ENCODE assay signal across 13 mouse cellular contexts in the genomic region with DNA sequence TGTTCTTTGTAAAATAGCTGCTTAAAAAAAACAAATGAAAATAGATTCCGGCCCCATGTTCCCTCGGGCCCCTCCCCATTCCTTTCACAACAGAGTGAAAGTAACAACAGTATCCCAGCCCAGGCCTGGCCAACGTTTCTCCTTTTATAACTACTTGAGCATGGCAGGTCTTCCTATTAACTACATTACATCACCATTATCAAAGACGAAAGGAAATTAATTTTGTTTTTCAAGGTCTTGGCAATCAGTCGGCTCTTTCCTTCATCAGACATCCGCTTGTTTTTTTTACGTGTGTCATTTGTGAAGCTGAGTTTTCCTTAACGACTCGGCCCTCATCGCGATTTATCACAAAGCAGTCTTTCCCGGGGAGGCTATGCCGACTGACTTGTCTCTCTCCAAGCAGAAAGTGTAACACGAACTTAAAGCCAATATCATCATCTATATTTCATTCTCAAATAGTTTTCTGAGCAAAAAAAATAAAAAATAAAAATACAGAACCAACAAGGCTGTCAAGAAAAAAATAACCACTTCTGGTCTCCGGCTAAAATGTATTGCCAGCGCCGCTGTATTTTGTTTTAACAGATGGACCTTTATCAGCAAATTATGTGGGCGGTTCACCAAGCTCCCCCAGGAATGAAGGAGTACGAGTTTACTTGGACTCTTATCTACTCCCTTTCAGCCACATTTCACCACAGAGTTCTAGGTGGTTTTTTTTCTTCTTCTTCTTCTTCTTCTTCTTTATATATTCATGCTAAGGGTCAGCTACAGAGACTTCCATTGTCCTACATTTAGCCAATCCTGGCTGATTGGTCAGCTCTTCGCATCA.
DNase-seq lines count a peak whose midpoint lies in the region; ATAC-seq and TF ChIP-seq lines count a peak whose summit lies in the region.
"Had no signal": no experiment of that assay in that cellular context is flagged by ENCODE, and none has a peak within 500 bp of the region (broad histone marks: within the 10 kb centered on the region; RNA-seq: fewer than 3 reads in every experiment).

No protein-coding gene starts in this region.

- peaks cover 4% of the 10 kb centered on the region; the same call in 1 of the 2 replicates for H3K4me1 ChIP-seq in kidney, embryonic 15.5 days
- 0 out of 2 replicates have a peak, but pooled peaks cover 4% of the 10 kb centered on the region for H3K4me1 ChIP-seq in kidney, embryonic 14.5 days (ENCODE audit: control insufficient read depth, insufficient read depth, low read length)
- peaks cover 0 to 18% of the 10 kb centered on the region in 2 experiments; a peak in 3 of 4 replicates for H3K4me1 ChIP-seq in CH12.LX (ENCODE audit: control insufficient read depth in 1 of 2, insufficient read depth in 2 of 2)
- peaks cover 19% of the 10 kb centered on the region for H3K4me1 ChIP-seq in heart, embryonic 12.5 days (replicated peaks)
- H3K4me1 ChIP-seq: forebrain, embryonic 15.5 days had no signal

- H3K79me2 ChIP-seq in CH12.LX (replicated peaks; ENCODE audit: control insufficient read depth, extremely low read depth, insufficient read depth, poor library complexity, severe bottlenecking) = no peaks in the 10 kb centered on the region

- no peaks in the 10 kb centered on the region for H3K9me3 ChIP-seq in kidney, embryonic 15.5 days (replicated peaks)
- peaks cover 5% of the 10 kb centered on the region for H3K9me3 ChIP-seq in kidney, embryonic 14.5 days (ENCODE audit: control insufficient read depth, low read length)
- H3K9me3 ChIP-seq in CH12.LX (replicated peaks; ENCODE audit: low read length) = peaks cover 5% of the 10 kb centered on the region
- H3K9me3 ChIP-seq in heart, embryonic 12.5 days (replicated peaks) = peaks cover 13% of the 10 kb centered on the region
- H3K9me3 ChIP-seq: forebrain, embryonic 15.5 days had no signal

- in situ Hi-C loops in CH12.LX (cut with MboI; ENCODE audit: low pct_ligation_motif_present, low pct_unique_long_range_greater_than_20kb, low sequenced_read_pairs) = no loop called here

- no peaks in the 10 kb centered on the region for H3K27me3 ChIP-seq in kidney, embryonic 15.5 days
- no peaks in the 10 kb centered on the region for H3K27me3 ChIP-seq in kidney, embryonic 14.5 days (ENCODE audit: control insufficient read depth, insufficient read depth, low read length)
- no peaks in the 10 kb centered on the region for H3K27me3 ChIP-seq in CH12.LX (replicated peaks)
- no peaks in the 10 kb centered on the region for H3K27me3 ChIP-seq in heart, embryonic 12.5 days (replicated peaks)
- H3K27me3 ChIP-seq: forebrain, embryonic 15.5 days had no signal

- no peak overlapping the region for H3K9ac ChIP-seq in kidney, embryonic 15.5 days
- no peak overlapping the region for H3K9ac ChIP-seq in kidney, embryonic 14.5 days (ENCODE audit: low read depth, low read length)
- H3K9ac ChIP-seq in CH12.LX (ENCODE audit: insufficient read depth, low read depth) = no peak overlapping the region
- no peak overlapping the region for H3K9ac ChIP-seq in heart, embryonic 12.5 days
- H3K9ac ChIP-seq: forebrain, embryonic 15.5 days; limb, embryonic 13.5 days had no signal

- TF ChIP-seq CTCF in CH12.LX (conservative IDR thresholded peaks at IDR 0.05 in 1 of 2, IDR thresholded peaks at IDR 0.05 in 1 of 2; ENCODE audit: low read depth in 2 of 2, low read length in 2 of 2) = no peak

- 32% methylated on average over 20 of the region's 20 CpGs for WGBS in kidney, embryonic 15.5 days
- WGBS in kidney, embryonic 14.5 days = 36% methylated on average over 20 of the region's 20 CpGs
- WGBS in heart, embryonic 12.5 days = 55% methylated on average over 20 of the region's 20 CpGs

- H3K36me3 ChIP-seq in kidney, embryonic 15.5 days = no peaks in the 10 kb centered on the region
- H3K36me3 ChIP-seq in kidney, embryonic 14.5 days (ENCODE audit: control insufficient read depth, insufficient read depth, low read length) = no peaks in the 10 kb centered on the region
- H3K36me3 ChIP-seq in CH12.LX (replicated peaks in 1 of 2; ENCODE audit: control insufficient read depth in 1 of 2, insufficient read depth in 1 of 2, low read length in 1 of 2) = no peaks in the 10 kb centered on the region
- no peaks in the 10 kb centered on the region for H3K36me3 ChIP-seq in heart, embryonic 12.5 days
- H3K36me3 ChIP-seq: forebrain, embryonic 15.5 days; limb, embryonic 13.5 days had no signal

- TF ChIP-seq EP300 in CH12.LX (IDR thresholded peaks at IDR 0.05; ENCODE audit: low read length) = no peak

- peak overlapping the region; percentile 16; the same call in 1 of the 2 replicates for H3K4me2 ChIP-seq in kidney, embryonic 15.5 days
- H3K4me2 ChIP-seq in kidney, embryonic 14.5 days (replicated peaks; ENCODE audit: low read depth, low read length) = no peak overlapping the region
- no peak overlapping the region; the same call in 1 of the 2 replicates for H3K4me2 ChIP-seq in CH12.LX (ENCODE audit: insufficient read depth, low read depth, poor library complexity, severe bottlenecking)
- H3K4me2 ChIP-seq in heart, embryonic 12.5 days = no peak overlapping the region
- H3K4me2 ChIP-seq: forebrain, embryonic 15.5 days; limb, embryonic 13.5 days had no signal

- no peak overlapping the region for H3K27ac ChIP-seq in kidney, embryonic 15.5 days
- no peak overlapping the region for H3K27ac ChIP-seq in kidney, embryonic 14.5 days (ENCODE audit: low read depth, low read length)
- H3K27ac ChIP-seq in CH12.LX (ENCODE audit: insufficient read depth, low read depth) = peak overlapping the region; percentile 36; the same call in 1 of the 2 replicates
- 0 out of 2 replicates have a peak overlapping the region, but pooled peaks have one; percentile 11 for H3K27ac ChIP-seq in heart, embryonic 12.5 days (ENCODE audit: poor library complexity, severe bottlenecking)
- H3K27ac ChIP-seq: forebrain, embryonic 15.5 days; limb, embryonic 13.5 days had no signal

- dilution Hi-C loops in CH12.LX (cut with MboI; ENCODE audit: extremely low pct_ligation_motif_present, extremely low pct_unique_long_range_greater_than_20kb, low sequenced_read_pairs) = no loop called here

- no peak for ATAC-seq in kidney, embryonic 15.5 days (replicated peaks; ENCODE audit: low FRiP score)
- ATAC-seq in kidney, embryonic 14.5 days (ENCODE audit: low FRiP score, low TSS enrichment) = no peak
- no peak for ATAC-seq in heart, embryonic 12.5 days (ENCODE audit: insufficient number of reproducible peaks, low FRiP score)
- ATAC-seq: forebrain, embryonic 15.5 days; inflammation-experienced regulatory T-cells, adult 6 months had no signal

- peak; percentile 12 to 62 for DNase-seq in adrenal gland, adult (ENCODE audit: inconsistent age in 2 of 2, low spot score in 1 of 2)
- no peak for DNase-seq in adrenal gland, postnatal 4 days (ENCODE audit: low spot score in 2 of 2)
- no peak for DNase-seq in CH12.LX (ENCODE audit: extremely low read depth)
- DNase-seq in thymus, postnatal 14 days = no peak
- no peak for DNase-seq in testis, postnatal 10 days (ENCODE audit: low spot score)
- DNase-seq: cerebellum, adult 2 months; right cerebral cortex, adult 18-20 months had no signal

- no peak for TF ChIP-seq RAD21 in CH12.LX (IDR thresholded peaks at IDR 0.05; ENCODE audit: low read depth, low read length)

- TF ChIP-seq POLR2A in CH12.LX (IDR thresholded peaks at IDR 0.05; ENCODE audit: low read depth, low read length) = no peak

- no peak overlapping the region for H3K4me3 ChIP-seq in kidney, embryonic 15.5 days (replicated peaks)
- H3K4me3 ChIP-seq in kidney, embryonic 14.5 days (ENCODE audit: low read length) = no peak overlapping the region
- H3K4me3 ChIP-seq in CH12.LX (replicated peaks in 1 of 3; ENCODE audit: low read depth in 2 of 3, low read length in 2 of 3, poor library complexity in 1 of 3) = no peak overlapping the region
- H3K4me3 ChIP-seq in heart, embryonic 12.5 days = no peak overlapping the region
- H3K4me3 ChIP-seq: forebrain, embryonic 15.5 days; limb, embryonic 13.5 days had no signal

TF ChIP-seq in CH12.LX, 34 proteins besides CTCF, POLR2A, EP300 and RAD21:
- TF ChIP-seq MAZ (IDR thresholded peaks at IDR 0.05; ENCODE audit: low read depth, low read length) (no peak), PAX5 (IDR thresholded peaks at IDR 0.05; ENCODE audit: low read length) (no peak), TCF12 (IDR thresholded peaks at IDR 0.05; ENCODE audit: low read depth, low read length) (no peak), HCFC1 (IDR thresholded peaks at IDR 0.05; ENCODE audit: low read depth, low read length) (no peak), ETS1 (conservative IDR thresholded peaks at IDR 0.05; ENCODE audit: low read depth, low read length) (no peak), ZMIZ1 (IDR thresholded peaks at IDR 0.05; ENCODE audit: low read depth, low read length) (no peak), POLR2AphosphoS2 (IDR thresholded peaks at IDR 0.05; ENCODE audit: low read depth, low read length) (no peak), MAFK (IDR thresholded peaks at IDR 0.05; ENCODE audit: insufficient replicate concordance, low read length) (no peak), CHD1 (IDR thresholded peaks at IDR 0.05; ENCODE audit: low read depth, low read length) (no peak), E2F4 (IDR thresholded peaks at IDR 0.05; ENCODE audit: insufficient replicate concordance, low read depth, low read length) (no peak), IRF4 (IDR thresholded peaks at IDR 0.05; ENCODE audit: low read depth, low read length) (no peak), ZKSCAN1 (IDR thresholded peaks at IDR 0.05; ENCODE audit: borderline replicate concordance, low read depth, low read length) (no peak), JUN (IDR thresholded peaks at IDR 0.05; ENCODE audit: insufficient read depth, low read depth, low read length) (no peak), CHD2 (IDR thresholded peaks at IDR 0.05; ENCODE audit: low read length) (no peak), USF1 (IDR thresholded peaks at IDR 0.05; ENCODE audit: low read depth, low read length) (no peak), GABPA (IDR thresholded peaks at IDR 0.05; ENCODE audit: insufficient replicate concordance, low read depth, low read length) (no peak), MYC (IDR thresholded peaks at IDR 0.05; ENCODE audit: low read depth, low read length) (no peak), TBP (conservative IDR thresholded peaks at IDR 0.05; ENCODE audit: low read depth, low read length) (no peak), NELFE (IDR thresholded peaks at IDR 0.05; ENCODE audit: low read depth, low read length) (no peak), SIN3A (IDR thresholded peaks at IDR 0.05; ENCODE audit: low read length) (no peak)

Comparison
In these comparisons a context has a peak if more than half of its experiments do, and no peak if none do; other contexts are left out.
1. DNase-seq: peak in adrenal gland, adult (2 of 2); none in adrenal gland, postnatal 4 days (0 of 2), CH12.LX (single experiment), thymus, postnatal 14 days (single experiment) and testis, postnatal 10 days (single experiment).
2. H3K27ac ChIP-seq: peak in CH12.LX (single experiment) and heart, embryonic 12.5 days (single experiment); none in kidney, embryonic 15.5 days (single experiment) and kidney, embryonic 14.5 days (single experiment).